Mouse (Mus musculus): ENCODE results near the gene Trim69. TPM values are rescaled to one million over a fixed set of nuclear protein-coding genes. Genes with fewer than 3 reads are reported as not detected.
"Not testable (repeated sequence)": the region's sequence is repeated elsewhere in the genome, so short reads cannot be mapped to it uniquely, and the experiment has no call there.

Trim69 gene
- total RNA-seq, 4 experiments from 2014 or later: not detected

DNA sequence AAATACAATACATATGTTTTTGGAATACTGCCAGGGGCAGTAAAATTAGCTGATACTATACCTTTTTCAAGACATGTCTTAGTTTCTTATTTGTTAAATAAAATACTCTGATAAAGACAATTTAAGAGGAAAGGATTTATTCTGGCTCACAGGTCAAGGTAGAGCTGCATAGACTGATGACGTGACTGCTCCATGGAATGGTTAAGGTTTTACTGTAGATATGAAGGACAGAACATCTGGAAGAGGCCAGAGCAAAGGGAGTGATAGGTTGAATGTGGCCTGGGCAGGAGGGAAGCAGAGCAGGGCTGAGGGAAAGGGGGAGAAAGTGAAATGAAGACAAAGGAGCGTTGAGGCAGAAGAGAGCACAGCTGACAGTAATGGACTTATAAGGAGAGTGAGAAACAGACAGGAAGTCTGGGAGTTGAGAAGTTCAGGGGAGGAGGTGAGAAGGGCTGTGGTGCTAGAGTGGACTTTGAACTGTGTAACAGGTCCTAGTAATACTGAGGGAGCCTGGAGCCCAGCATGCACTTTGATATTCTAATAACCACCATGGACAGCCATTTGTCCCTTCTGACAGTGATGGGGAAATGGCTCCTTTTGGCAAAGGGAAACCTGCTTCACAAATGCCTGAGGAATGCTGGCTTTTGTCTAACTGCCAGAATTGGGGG lies 46.1 kb downstream of the Trim69 start:
- no peak for DNase-seq (ENCODE audit: low spot score in 2 of 2)

DNA sequence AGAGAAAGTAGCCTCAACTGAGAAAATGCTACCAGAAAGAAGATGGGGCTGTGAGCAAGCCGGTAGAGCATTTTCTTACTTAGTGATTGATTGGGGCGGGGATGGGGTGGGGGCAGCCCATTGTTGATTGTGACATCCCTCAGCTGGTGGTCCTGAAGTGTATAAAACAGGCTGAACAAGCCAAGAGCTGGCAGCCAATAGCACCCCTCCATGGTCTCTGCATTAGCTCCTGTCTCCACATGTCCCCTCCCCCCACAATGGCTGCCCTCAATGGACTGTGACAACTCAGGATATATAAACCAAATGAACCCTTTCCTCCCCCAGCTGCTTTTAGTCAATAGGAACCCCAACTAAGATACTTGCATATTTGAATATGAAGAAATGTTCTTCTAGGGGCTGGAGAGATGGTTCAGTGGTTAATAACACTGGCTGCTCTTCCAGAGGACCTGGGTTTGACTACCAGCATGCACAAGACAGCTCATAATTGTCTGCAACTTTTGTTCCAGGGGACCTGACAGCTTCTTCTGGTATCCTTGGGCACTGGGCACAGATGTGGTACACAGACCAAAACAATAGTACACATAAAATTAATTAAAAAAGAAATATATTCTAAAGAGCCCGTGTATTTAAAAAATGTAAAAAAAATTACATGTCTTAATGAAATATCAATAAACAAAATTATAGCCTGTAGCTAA lies 50.2 kb downstream of the Trim69 start:
- no peak for DNase-seq (ENCODE audit: low spot score in 2 of 2)

DNA sequence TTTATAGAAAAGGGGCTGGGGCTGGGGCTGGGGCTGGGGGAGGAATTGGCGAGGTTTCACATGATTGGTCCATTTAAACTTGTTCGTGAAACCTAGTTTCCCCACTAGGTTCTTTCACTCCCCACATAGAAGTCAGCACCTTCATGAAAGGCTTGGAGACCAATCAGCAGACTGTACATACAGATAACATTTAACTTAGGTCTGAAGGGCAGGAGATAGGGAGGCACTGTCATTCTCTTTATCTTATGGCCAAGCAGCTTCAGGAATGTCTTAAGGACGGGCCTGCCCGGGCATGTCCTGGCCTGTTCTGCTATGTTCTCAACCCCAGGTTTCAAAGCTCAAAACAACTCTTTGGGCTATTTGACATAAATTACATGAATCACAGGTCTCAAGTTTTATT lies 56.6 kb downstream of the Trim69 start:
- DNase-seq (ENCODE audit: low spot score in 2 of 2): not testable (repeated sequence)

DNA sequence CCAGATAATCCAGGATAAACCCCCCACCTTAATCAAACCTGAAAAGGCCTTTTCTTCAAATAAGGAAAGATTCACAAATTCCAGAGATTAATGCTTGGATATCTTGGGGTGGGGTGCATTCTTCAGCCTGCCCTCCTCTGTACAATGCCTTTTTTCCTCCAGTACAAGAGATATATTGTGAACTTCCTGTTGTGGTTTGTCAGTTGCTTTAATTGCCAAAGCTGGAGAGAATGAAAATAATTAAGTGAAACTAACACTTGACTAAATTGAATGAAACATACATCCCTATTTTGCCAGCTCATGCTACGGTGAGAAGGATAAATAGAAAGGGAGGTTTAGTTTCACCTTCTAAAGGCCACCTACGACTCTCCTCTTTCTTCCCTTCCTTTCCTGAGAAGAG lies 57.7 kb downstream of the Trim69 start:
- no peak for DNase-seq (ENCODE audit: low spot score in 2 of 2)

DNA sequence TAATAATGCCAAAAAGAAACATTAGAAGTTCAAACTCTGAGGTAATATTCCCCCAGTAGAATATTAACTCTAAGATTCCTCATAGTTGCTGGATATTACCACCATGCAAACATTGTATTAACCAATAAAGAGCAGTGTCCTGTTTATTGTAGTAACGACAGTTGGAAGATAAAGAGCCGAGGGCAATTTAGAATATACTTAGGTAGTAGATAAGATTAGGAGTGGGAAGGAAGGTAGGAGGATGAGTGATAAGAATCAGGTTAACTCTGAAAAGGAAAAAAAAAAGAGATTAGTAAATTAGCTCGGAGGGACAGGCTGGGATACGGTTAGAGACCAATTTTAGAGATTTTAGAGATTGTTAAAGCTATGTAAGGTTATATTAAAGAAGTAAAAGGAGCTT lies 60.9 kb downstream of the Trim69 start:
- no peak for DNase-seq (ENCODE audit: low spot score in 2 of 2)

DNA sequence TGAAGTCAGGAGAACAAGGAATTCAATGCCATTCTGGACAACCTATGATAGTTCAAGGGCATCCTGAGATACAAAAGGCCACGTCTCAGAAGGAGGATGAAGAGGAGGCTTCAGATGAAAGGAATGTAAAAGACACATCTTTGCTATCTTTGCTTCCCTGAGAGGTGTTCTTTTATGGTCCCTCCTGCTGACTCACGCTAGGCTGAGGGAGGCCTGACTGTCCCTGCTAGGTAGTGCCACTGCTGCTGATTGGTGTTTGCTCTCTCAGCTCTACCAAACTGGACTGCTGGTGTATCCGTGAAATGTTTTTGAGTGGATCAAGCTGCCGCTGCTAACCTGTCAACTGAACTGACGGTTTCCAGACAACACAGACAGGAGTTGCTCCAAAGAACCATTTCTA lies 61.3 kb downstream of the Trim69 start:
- no peak for DNase-seq (ENCODE audit: low spot score in 2 of 2)

DNA sequence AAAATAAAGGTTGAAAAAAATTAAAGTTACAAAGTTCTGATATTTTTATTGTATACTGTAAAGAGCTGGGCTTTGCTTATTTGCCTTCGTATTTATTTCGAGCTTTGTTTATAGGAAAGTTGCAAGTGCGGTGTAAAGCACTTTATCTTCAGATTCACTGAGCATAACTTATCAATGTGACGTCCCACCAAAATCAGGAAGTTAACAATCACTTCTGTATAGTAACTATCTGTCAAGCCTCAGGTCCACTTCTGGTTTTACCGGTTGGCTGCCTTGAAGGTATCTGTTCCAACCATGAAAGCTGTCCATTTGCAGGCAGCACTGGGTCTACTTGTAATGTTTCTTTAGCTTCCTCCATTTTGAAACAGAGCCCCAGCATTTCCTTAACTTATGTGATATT lies 61.8 kb downstream of the Trim69 start:
- DNase-seq (ENCODE audit: low spot score in 2 of 2): no peak

DNA sequence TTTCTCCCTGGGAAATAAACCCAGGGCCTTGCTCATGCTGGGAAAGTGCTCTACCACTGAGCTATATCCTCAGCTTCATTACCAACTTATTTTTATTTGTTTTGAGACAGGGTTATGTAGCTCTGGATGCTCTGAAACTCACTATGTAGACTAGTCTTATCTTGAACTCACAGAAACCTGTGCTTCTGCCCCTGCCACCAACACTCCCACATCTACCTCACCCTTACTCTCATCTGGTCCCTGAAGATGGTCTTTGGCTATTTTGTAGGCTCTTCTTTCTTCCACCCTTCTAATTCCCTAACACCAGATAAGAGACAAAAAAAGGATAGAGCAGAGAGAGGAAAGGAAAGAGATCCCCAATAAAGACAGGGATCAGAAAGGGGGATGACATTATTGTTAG lies 63.2 kb downstream of the Trim69 start:
- no peak for DNase-seq (ENCODE audit: low spot score in 2 of 2)

Other genes starting within 250 kb of the Trim69 start
- gene Ctdspl2, start 204.7 kb upstream of the Trim69 start, total RNA-seq (2022): 1 to 10 TPM; 5.0 to 8.0 (median 6.4) TPM
- not detected for gene Mageb3, start 204.6 kb upstream of the Trim69 start, total RNA-seq (2022)
- 10 to 100 TPM; 33.9 to 42.2 (median 37.6) TPM for gene Eif3j1, start 132.2 kb upstream of the Trim69 start, total RNA-seq (2022)
- 1 to 10 TPM; 5.4 to 6.4 (median 6.1) TPM for gene Spg11, start 42.3 kb upstream of the Trim69 start, total RNA-seq (2022)
- 100 to 1,000 TPM in 1 of 4 experiments, 10 to 100 TPM in 3; 54.2 to 107 (median 77.1) TPM for gene B2m, start 13.0 kb upstream of the Trim69 start, total RNA-seq (2022)
- gene Patl2, start 25.5 kb downstream of the Trim69 start, total RNA-seq (2022): not detected
- gene Terb2, start 25.6 kb downstream of the Trim69 start, total RNA-seq (2022): not detected
- gene Sord, start 74.0 kb downstream of the Trim69 start, total RNA-seq (2022): 10 to 100 TPM; 63.0 to 69.8 (median 66.5) TPM
- under 1 TPM in 3 of 4 experiments, not detected in 1; 0.07 to 0.24 (median 0.18) TPM for gene Duox2, start 137.7 kb downstream of the Trim69 start, total RNA-seq (2022)
- not detected for gene Duoxa2, start 138.2 kb downstream of the Trim69 start, total RNA-seq (2022)
- gene Duoxa1, start 153.0 kb downstream of the Trim69 start, total RNA-seq (2022): under 1 TPM in 3 of 4 experiments, not detected in 1; 0.48 to 0.63 (median 0.62) TPM
- under 1 TPM; 0.19 to 0.38 (median 0.29) TPM for gene Duox1, start 155.0 kb downstream of the Trim69 start, total RNA-seq (2022)
- 1 to 10 TPM; 1.3 to 1.9 (median 1.4) TPM for gene Shf, start 208.5 kb downstream of the Trim69 start, total RNA-seq (2022)